In the genomic region with DNA sequence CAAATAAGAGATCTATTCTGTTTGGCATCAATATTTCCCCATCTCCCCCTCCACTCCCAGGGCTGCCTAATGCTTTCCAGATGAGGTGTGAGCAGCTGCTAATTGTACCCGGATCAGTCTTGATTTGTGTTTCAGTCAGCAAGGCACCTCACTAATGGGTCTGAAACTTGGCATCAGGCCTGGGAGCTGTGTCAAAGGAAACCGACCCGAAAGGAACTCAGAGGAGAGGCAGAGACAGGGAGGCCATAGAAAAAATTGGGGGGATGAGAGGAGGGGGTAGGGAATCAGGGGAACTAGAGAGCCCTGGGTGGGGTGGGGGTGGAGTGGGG, we compare ENCODE assay signal across 10 mouse cellular contexts. TPM values are rescaled to one million over a fixed set of nuclear protein-coding genes. Genes with fewer than 3 reads are reported as not detected.
DNase-seq lines count a peak whose midpoint lies in the region; ATAC-seq and TF ChIP-seq lines count a peak whose summit lies in the region.
"Had no signal": no experiment of that assay in that cellular context is flagged by ENCODE, and none has a peak within 500 bp of the region (broad histone marks: within the 10 kb centered on the region; RNA-seq: fewer than 3 reads in every experiment).

No protein-coding gene starts in this region.

- no peak for TF ChIP-seq CTCF in heart, adult 2 months (IDR thresholded peaks at IDR 0.05)

- H3K4me2 ChIP-seq in heart, embryonic 11.5 days: peak overlapping the region; percentile 9; the same call in 1 of the 2 replicates
- H3K4me2 ChIP-seq in embryonic facial prominence, embryonic 14.5 days (ENCODE audit: low read depth, low read length): peak overlapping the region; percentile 47
- 0 out of 2 replicates have a peak overlapping the region, but pooled peaks have one; percentile 11 for H3K4me2 ChIP-seq in hindbrain, embryonic 13.5 days

- H3K27me3 ChIP-seq in heart, embryonic 11.5 days (ENCODE audit: control insufficient read depth, insufficient read depth, low read length): no peaks in the 10 kb centered on the region
- H3K27me3 ChIP-seq in heart, adult 2 months (ENCODE audit: control insufficient read depth, insufficient read depth, low read length): no peaks in the 10 kb centered on the region
- no peaks in the 10 kb centered on the region for H3K27me3 ChIP-seq in embryonic facial prominence, embryonic 14.5 days (replicated peaks; ENCODE audit: control insufficient read depth, insufficient read depth, low read length)
- H3K27me3 ChIP-seq in hindbrain, embryonic 13.5 days: no peaks in the 10 kb centered on the region
- H3K27me3 ChIP-seq: CH12.LX had no signal

- no peak overlapping the region for H3K9ac ChIP-seq in heart, embryonic 11.5 days (ENCODE audit: low read depth, low read length)
- H3K9ac ChIP-seq in heart, adult 2 months (ENCODE audit: low read depth, low read length): no peak overlapping the region
- 0 out of 2 replicates have a peak overlapping the region, but pooled peaks have one; percentile 15 for H3K9ac ChIP-seq in embryonic facial prominence, embryonic 14.5 days (ENCODE audit: low read depth, low read length)
- H3K9ac ChIP-seq in hindbrain, embryonic 13.5 days: no peak overlapping the region

- no peaks in the 10 kb centered on the region for H3K9me3 ChIP-seq in heart, embryonic 11.5 days (replicated peaks; ENCODE audit: control insufficient read depth, low read length)
- H3K9me3 ChIP-seq in embryonic facial prominence, embryonic 14.5 days (ENCODE audit: control insufficient read depth, low read length): no peaks in the 10 kb centered on the region
- no peaks in the 10 kb centered on the region for H3K9me3 ChIP-seq in hindbrain, embryonic 13.5 days

- no peak for TF ChIP-seq POLR2A in heart, adult 2 months (IDR thresholded peaks at IDR 0.05; ENCODE audit: insufficient read depth, low read depth, low read length)

- no peaks in the 10 kb centered on the region for H3K36me3 ChIP-seq in heart, embryonic 11.5 days (ENCODE audit: control insufficient read depth, insufficient read depth, low read length)
- no peaks in the 10 kb centered on the region for H3K36me3 ChIP-seq in heart, adult 2 months (ENCODE audit: control insufficient read depth, insufficient read depth, low read length)
- H3K36me3 ChIP-seq in embryonic facial prominence, embryonic 14.5 days (ENCODE audit: control insufficient read depth, insufficient read depth, low read length): no peaks in the 10 kb centered on the region
- no peaks in the 10 kb centered on the region for H3K36me3 ChIP-seq in hindbrain, embryonic 13.5 days

- no peaks in the 10 kb centered on the region for H3K79me2 ChIP-seq in heart, adult 2 months (replicated peaks; ENCODE audit: control insufficient read depth, insufficient read depth, low read length)

- no peak overlapping the region for H3K4me3 ChIP-seq in heart, embryonic 11.5 days (ENCODE audit: low read depth, low read length)
- H3K4me3 ChIP-seq in heart, adult 2 months: no peak overlapping the region
- 0 out of 2 replicates have a peak overlapping the region, but pooled peaks have one; percentile 7 for H3K4me3 ChIP-seq in embryonic facial prominence, embryonic 14.5 days (ENCODE audit: low read depth, low read length)
- H3K4me3 ChIP-seq in hindbrain, embryonic 13.5 days: no peak overlapping the region

- intact Hi-C loops in heart, adult 2 months (cut with DNase I): no loop called here

- TF ChIP-seq EP300 in heart, adult 2 months (IDR thresholded peaks at IDR 0.05; ENCODE audit: insufficient read depth, low read depth, low read length): no peak

- no peak for DNase-seq in heart, adult 2 months
- peak; percentile 96 for DNase-seq in embryonic facial prominence, embryonic 14.5 days (ENCODE audit: low spot score)
- DNase-seq in lung, postnatal 4 days: peak; percentile 68 to 82
- no peak for DNase-seq in ovary, postnatal 36 days (ENCODE audit: low spot score)
- no peak for DNase-seq in spleen, postnatal 4 days (ENCODE audit: low spot score in 2 of 2)
- no peak for DNase-seq in frontal cortex, postnatal 10 days (ENCODE audit: low spot score in 2 of 2)

- H3K4me1 ChIP-seq in heart, embryonic 11.5 days (ENCODE audit: control insufficient read depth, insufficient read depth, low read length): peaks cover 17% of the 10 kb centered on the region
- H3K4me1 ChIP-seq in heart, adult 2 months (ENCODE audit: control insufficient read depth, insufficient read depth, low read length): peaks cover 4% of the 10 kb centered on the region
- H3K4me1 ChIP-seq in embryonic facial prominence, embryonic 14.5 days (ENCODE audit: control insufficient read depth, insufficient read depth, low read length): peaks cover 29% of the 10 kb centered on the region
- H3K4me1 ChIP-seq in hindbrain, embryonic 13.5 days (replicated peaks): peaks cover 17% of the 10 kb centered on the region

- no peak for ATAC-seq in heart, embryonic 11.5 days (replicated peaks; ENCODE audit: insufficient number of reproducible peaks, low FRiP score, low TSS enrichment)
- ATAC-seq in embryonic facial prominence, embryonic 14.5 days (ENCODE audit: low read depth): peak; percentile 80
- ATAC-seq in hindbrain, embryonic 13.5 days (ENCODE audit: low FRiP score): peak; percentile 65

- peak overlapping the region; percentile 48; the same call in 1 of the 2 replicates for H3K27ac ChIP-seq in heart, embryonic 11.5 days (ENCODE audit: low read depth, low read length)
- H3K27ac ChIP-seq in heart, adult 2 months: no peak overlapping the region
- H3K27ac ChIP-seq in embryonic facial prominence, embryonic 14.5 days (replicated peaks; ENCODE audit: low read depth, low read length): peak overlapping the region; percentile 84
- peak overlapping the region; percentile 71 for H3K27ac ChIP-seq in hindbrain, embryonic 13.5 days
- H3K27ac ChIP-seq: macrophage had no signal

- WGBS in heart, embryonic 11.5 days (ENCODE audit: insufficient replicate concordance): 15% methylated on average over 3 of the region's 3 CpGs
- 9% methylated on average over 3 of the region's 3 CpGs for WGBS in heart, adult 2 months
- WGBS in embryonic facial prominence, embryonic 14.5 days: 4% methylated on average over 3 of the region's 3 CpGs
- WGBS in hindbrain, embryonic 13.5 days: 22% methylated on average over 3 of the region's 3 CpGs

RNA-seq across cellular contexts. Expression of gene Boc, which starts 57.1 kb away (rescaled TPM):
- 8.7 and 8.9 TPM in 2 replicates for polyA plus RNA-seq in heart, embryonic 11.5 days (2014; fragmentation: Nextera tagmentation; extraction: Ambion mirVana)
- 1 to 10 TPM; 3.5 to 4.2 TPM for total RNA-seq in heart, adult 2 months (2021)
- polyA plus RNA-seq in heart, adult 2 months (2012; rRNA removed): 4.4 and 5.6 TPM in 2 replicates
- polyA plus RNA-seq in embryonic facial prominence, embryonic 14.5 days (2014; fragmentation: Nextera tagmentation; extraction: Ambion mirVana): 34.8 and 43.6 TPM in 2 replicates
- 14.0 and 17.2 TPM in 2 replicates for polyA plus RNA-seq in hindbrain, embryonic 13.5 days (2015; fragmentation: Nextera tagmentation; extraction: Ambion mirVana)

Comparison
In these comparisons a context has a peak if more than half of its experiments do, and no peak if none do; other contexts are left out.
1. DNase-seq: peak in embryonic facial prominence, embryonic 14.5 days (single experiment) and lung, postnatal 4 days (2 of 2); none in heart, adult 2 months (0 of 2), ovary, postnatal 36 days (single experiment), spleen, postnatal 4 days (0 of 2) and frontal cortex, postnatal 10 days (0 of 2).
2. Peak in every context shown above with its lines, with median percentiles within 50 percentile points of each other: H3K4me2 ChIP-seq.